Mouse (Mus musculus): ENCODE data around the gene Banp.

GRCm38 (mm10) chr8:121932668-121933520 lies 16.7 kb upstream of the Banp start:
- no peak for TF ChIP-seq CTCF (IDR thresholded peaks at IDR 0.05; ENCODE audit: borderline replicate concordance, extremely low read depth, insufficient read depth, insufficient read length)
- TF ChIP-seq POLR2A (IDR thresholded peaks at IDR 0.05; ENCODE audit: borderline replicate concordance, extremely low read depth, insufficient read depth, insufficient read length, poor library complexity, severe bottlenecking), result no peak

Data from brain, embryonic 14.5 days (tissue).